Mouse (Mus musculus) midbrain, embryonic 14.5 days (tissue): Measurements from ENCODE around the gene Olfr805. TPM values are rescaled to one million over a fixed set of nuclear protein-coding genes. Genes with fewer than 3 reads are reported as not detected.

ENCODE experiments used
- ATAC-seq: fragments of 200-750 bp; cut with Nextera tagmentation; 2 replicates; pipeline ENCODE4 v1.8.0; 2017; ENCODE audit warnings: moderate number of reproducible peaks, moderate library complexity; ENCODE audit not compliant: low FRiP score, low TSS enrichment
- DNase-seq: peaks from one replicate; pipeline ENCODE4 v3.0.0-alpha.2; 2015
- H3K27ac ChIP-seq: fragments of 300-500 bp; sonication (generic); replicated peaks from 2 replicates; pipeline ENCODE4 v1.5.1; 2014; ENCODE audit warnings: mild to moderate bottlenecking, low read depth, low read length, moderate library complexity
- H3K27me3 ChIP-seq: fragments of 300-500 bp; sonication (generic); 2 replicates; pipeline ENCODE4 v1.6.1; 2014; ENCODE audit warnings: low read length, control low read depth, mixed read lengths; ENCODE audit not compliant: control insufficient read depth, insufficient read depth
- H3K36me3 ChIP-seq: fragments of 300-500 bp; sonication (generic); 2 replicates; pipeline ENCODE4 v1.6.1; 2014; ENCODE audit warnings: low read length, control low read depth; ENCODE audit not compliant: control insufficient read depth, insufficient read depth
- H3K4me1 ChIP-seq: fragments of 300-500 bp; sonication (generic); 2 replicates; pipeline ENCODE4 v1.6.1; 2014; ENCODE audit warnings: mild to moderate bottlenecking, antibody characterized with exemption, low read length, control low read depth; ENCODE audit not compliant: control insufficient read depth, insufficient read depth
- H3K4me2 ChIP-seq: fragments of 300-500 bp; sonication (generic); 2 replicates; pipeline ENCODE4 v1.6.1; 2014; ENCODE audit warnings: mild to moderate bottlenecking, low read length, moderate library complexity
- H3K4me3 ChIP-seq: fragments of 300-500 bp; sonication (generic); replicated peaks from 2 replicates; pipeline ENCODE4 v1.5.1; 2014; ENCODE audit warnings: low read depth, low read length
- H3K9ac ChIP-seq: fragments of 300-500 bp; sonication (generic); replicated peaks from 2 replicates; pipeline ENCODE4 v1.6.1; 2014; ENCODE audit warnings: mild to moderate bottlenecking, low read length, moderate library complexity
- H3K9me3 ChIP-seq: fragments of 300-500 bp; sonication (generic); 2 replicates; pipeline ENCODE4 v1.6.1; 2016; ENCODE audit warnings: low read length, control low read depth, mixed read lengths; ENCODE audit not compliant: control insufficient read depth
- WGBS: fragments of 180-500 bp; shearing (Covaris S2); extraction: QIAGEN DNeasy Blood & Tissue Kit; methylation state at CpG from one replicate; pipeline ENCODE4 v1.1.7; 2014; 5-methylcytosine and 5-hydroxymethylcytosine counted together
- microRNA-seq: library from miRNA; unstranded; fragments of <30 nt; microRNA quantifications from one replicate; pipeline ENCODE4, GENCODE M21; 2016
- polyA plus RNA-seq: library from polyadenylated mRNA; unstranded; fragments of >200 nt; fragmentation: Nextera tagmentation; extraction: Ambion mirVana; gene quantifications from 2 replicates; pipeline ENCODE4 v1.2.1, GENCODE M21; 2014

Olfr805 gene
- polyA plus RNA-seq, 1 experiment from 2014 or later, result not detected

DNA sequence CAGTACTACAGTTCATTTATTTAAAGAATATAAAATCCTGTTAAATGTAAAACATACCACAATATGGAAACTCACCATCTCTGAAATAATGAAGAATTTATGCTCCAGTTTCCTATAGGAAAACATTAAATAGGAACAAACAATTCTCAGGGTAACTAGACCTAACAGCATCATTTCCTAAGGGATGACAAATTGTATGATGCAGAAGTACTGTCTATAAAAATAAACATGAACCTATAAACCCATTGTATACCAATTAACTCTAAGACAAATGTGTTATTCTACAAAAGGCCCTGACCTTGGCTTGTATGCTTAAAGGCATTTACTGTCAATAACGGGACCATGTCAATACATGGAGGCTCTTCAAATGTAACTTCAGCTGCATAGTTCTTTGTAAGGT, 55.4 kb downstream of the Olfr805 start, which contains the start of gene Olfr801:
Olfr801 (minus strand) TSS at position 101 of the 400 bp plus-strand sequence.
- Histone ChIP-seq H3K27ac (no peak within 1 kb of the TSS), H3K4me3 (no peak within 1 kb of the TSS), H3K4me2 (no peak within 1 kb of the TSS), H3K9me3 (no peaks in the 10 kb centered on the region), H3K27me3 (no peaks in the 10 kb centered on the region), H3K9ac (no peak within 1 kb of the TSS), H3K36me3 (no peaks in the 10 kb centered on the region), H3K4me1 (no peaks in the 10 kb centered on the region)
- ATAC-seq (no peak), DNase-seq (no peak)
- WGBS, result 85% methylated on average over 1 of the region's 1 CpGs

Small RNA genes within 50 kb of the gene (microRNA-seq; reads per million reads assigned to microRNA genes)
- not detected for gene Gm24485

Other genes with a start within 250 kb of the Olfr805 start
- not detected in 2 replicates for gene Olfr789, start 244.6 kb downstream of the Olfr805 start, polyA plus RNA-seq
- gene Olfr790, start 230.9 kb downstream of the Olfr805 start, polyA plus RNA-seq, result not detected in 2 replicates
- gene Olfr791, start 207.6 kb downstream of the Olfr805 start, polyA plus RNA-seq, result not detected in 2 replicates
- not detected in 2 replicates for gene Olfr792, start 190.2 kb downstream of the Olfr805 start, polyA plus RNA-seq
- not detected in 2 replicates for gene Olfr794, start 161.7 kb downstream of the Olfr805 start, polyA plus RNA-seq
- not detected in 2 replicates for gene Olfr796, start 116.8 kb downstream of the Olfr805 start, polyA plus RNA-seq
- not detected in 2 replicates for gene Olfr798, start 101.4 kb downstream of the Olfr805 start, polyA plus RNA-seq
- not detected in 2 replicates for gene Olfr799, start 91.9 kb downstream of the Olfr805 start, polyA plus RNA-seq
- not detected in 2 replicates for gene Olfr800, start 71.7 kb downstream of the Olfr805 start, polyA plus RNA-seq
- gene Olfr801, start 55.5 kb downstream of the Olfr805 start, polyA plus RNA-seq, result not detected in 2 replicates
- 0.04 TPM in 1 of 2 replicates, not detected in the other for gene Olfr802, start 41.2 kb downstream of the Olfr805 start, polyA plus RNA-seq
- gene Olfr803, start 35.1 kb downstream of the Olfr805 start, polyA plus RNA-seq, result not detected in 2 replicates
- gene Olfr804, start 26.2 kb downstream of the Olfr805 start, polyA plus RNA-seq, result not detected in 2 replicates
- not detected in 2 replicates for gene Olfr806, start 12.5 kb upstream of the Olfr805 start, polyA plus RNA-seq
- gene Olfr807, start 28.4 kb upstream of the Olfr805 start, polyA plus RNA-seq, result not detected in 2 replicates
- not detected in 2 replicates for gene Olfr808, start 36.1 kb upstream of the Olfr805 start, polyA plus RNA-seq
- not detected in 2 replicates for gene Olfr809, start 45.3 kb upstream of the Olfr805 start, polyA plus RNA-seq
- gene Olfr810, start 65.5 kb upstream of the Olfr805 start, polyA plus RNA-seq, result not detected in 2 replicates
- not detected in 2 replicates for gene Olfr811, start 75.0 kb upstream of the Olfr805 start, polyA plus RNA-seq
- not detected in 2 replicates for gene Olfr812, start 116.7 kb upstream of the Olfr805 start, polyA plus RNA-seq
- not detected in 2 replicates for gene Olfr813, start 126.0 kb upstream of the Olfr805 start, polyA plus RNA-seq
- gene Olfr814, start 150.5 kb upstream of the Olfr805 start, polyA plus RNA-seq, result not detected in 2 replicates
- not detected in 2 replicates for gene Olfr815, start 176.5 kb upstream of the Olfr805 start, polyA plus RNA-seq
- gene Olfr816, start 186.2 kb upstream of the Olfr805 start, polyA plus RNA-seq, result not detected in 2 replicates
- not detected in 2 replicates for gene Olfr818, start 219.7 kb upstream of the Olfr805 start, polyA plus RNA-seq
- not detected in 2 replicates for gene Olfr819, start 237.9 kb upstream of the Olfr805 start, polyA plus RNA-seq
- not detected in 2 replicates for gene Olfr247, start 246.8 kb upstream of the Olfr805 start, polyA plus RNA-seq